Mouse (Mus musculus) heart, adult 2 months (tissue): ENCODE measurements around the gene Acsl1. TPM values are rescaled to one million over a fixed set of nuclear protein-coding genes. Genes with fewer than 3 reads are reported as not detected.

ENCODE experiments used
- DNase-seq, 2 experiments: peaks; one replicate each; pipeline ENCODE4 v3.0.0; 2021
- H3K27ac ChIP-seq: fragments of 200-600 bp; 2 replicates; pipeline ENCODE4 v1.8.1; 2022
- H3K27me3 ChIP-seq: fragments of 200-500 bp; 2 replicates; pipeline ENCODE4 v1.6.1; 2012; ENCODE audit warnings: mild to moderate bottlenecking, low read length, inconsistent platforms, mixed read lengths; ENCODE audit not compliant: control insufficient read depth, insufficient read depth
- H3K36me3 ChIP-seq: fragments of 200-500 bp; 2 replicates; pipeline ENCODE4 v1.6.1; 2012; ENCODE audit warnings: low read length, inconsistent platforms; ENCODE audit not compliant: control insufficient read depth, insufficient read depth
- H3K4me1 ChIP-seq: fragments of 200-500 bp; 2 replicates; pipeline ENCODE4 v1.6.1; 2011; ENCODE audit warnings: low read length; ENCODE audit not compliant: control insufficient read depth, insufficient read depth
- H3K4me3 ChIP-seq: fragments of 200-600 bp; 2 replicates; pipeline ENCODE4 v1.8.1; 2022
- H3K79me2 ChIP-seq: fragments of 200-500 bp; replicated peaks from 2 replicates; pipeline ENCODE4 v1.6.1; 2012; ENCODE audit warnings: mild to moderate bottlenecking, inconsistent platforms, low read length, moderate library complexity, mixed read lengths; ENCODE audit not compliant: control insufficient read depth, insufficient read depth
- H3K9ac ChIP-seq: fragments of 200-500 bp; 2 replicates; pipeline ENCODE4 v1.6.1; 2012; ENCODE audit warnings: low read depth, mild to moderate bottlenecking, control low read depth, inconsistent platforms, low read length, mixed read lengths
- CTCF ChIP-seq: fragments of 200-600 bp; IDR thresholded peaks from 2 replicates; pipeline ENCODE4 v1.8.1; 2022; ENCODE audit warnings: antibody characterized with exemption, mild to moderate bottlenecking, moderate library complexity
- EP300 ChIP-seq: fragments of 200-500 bp; IDR thresholded peaks from 2 replicates; pipeline ENCODE4 v1.6.1; 2011; ENCODE audit warnings: low read depth, low read length, control low read depth; ENCODE audit not compliant: insufficient read depth
- POLR2A ChIP-seq: fragments of 200-500 bp; IDR thresholded peaks from 2 replicates; pipeline ENCODE4 v1.6.1; 2011; ENCODE audit warnings: mild to moderate bottlenecking, low read depth, low read length, control low read depth; ENCODE audit not compliant: insufficient read depth
- WGBS: fragments of 180-500 bp; shearing (Covaris S2); methylation state at CpG from one replicate; pipeline ENCODE4 v1.1.7; 2018; 5-methylcytosine and 5-hydroxymethylcytosine counted together
- intact Hi-C: fragments of 180-260 bp; cut with DNase I; formaldehyde crosslinking; loops from one replicate; pipeline ENCODE4 v1.15.1; 2025
- polyA plus RNA-seq: library from polyadenylated mRNA; depleted of rRNA; stranded (reverse); fragments of >200 nt; gene quantifications from 2 replicates; pipeline ENCODE4 v1.2.3, GENCODE M21; 2012
- total RNA-seq, 2 experiments: library from RNA; stranded (reverse); gene quantifications; 2 replicates each; pipeline ENCODE4 v1.2.3; 2021

The Acsl1 gene
- total and polyA plus RNA-seq, 3 experiments = 330 to 911 (median 774) TPM

GRCm38 (mm10) chr8:46550058-46550457 is 79.2 kb downstream of the Acsl1 start:
- no peak for TF ChIP-seq POLR2A
- TF ChIP-seq CTCF = no peak
- no peak for TF ChIP-seq EP300
- no peak overlapping the region for H3K27ac ChIP-seq
- H3K4me1 ChIP-seq = peaks cover 1% of the 10 kb centered on the region; the same call in 1 of the 2 replicates
- H3K4me3 ChIP-seq = no peak overlapping the region
- H3K36me3 ChIP-seq = no peaks in the 10 kb centered on the region
- WGBS = 77% methylated on average over 8 of the region's 8 CpGs
- no peak overlapping the region for H3K9ac ChIP-seq
- no peak for DNase-seq
- no peaks in the 10 kb centered on the region for H3K27me3 ChIP-seq
- H3K79me2 ChIP-seq = no peaks in the 10 kb centered on the region
- intact Hi-C loops = loop anchor here (2.0 to 10.0 kb wide), 2 partner anchors 69 to 395 kb away; no protein-coding TSS in a partner anchor

- no peak for TF ChIP-seq CTCF
- no peak for TF ChIP-seq EP300
- TF ChIP-seq POLR2A = no peak
- Histone ChIP-seq H3K9ac (no peak overlapping the region), H3K4me1 (peaks cover 1% of the 10 kb centered on the region; the same call in 1 of the 2 replicates), H3K4me3 (peak overlapping the region; percentile 56), H3K36me3 (no peaks in the 10 kb centered on the region), H3K27ac (peak overlapping the region; percentile 88), H3K27me3 (no peaks in the 10 kb centered on the region), H3K79me2 (no peaks in the 10 kb centered on the region)
- intact Hi-C loops = loop anchor here (2.0 to 10.0 kb wide), 2 partner anchors 68 to 394 kb away; no protein-coding TSS in a partner anchor
- no peak for DNase-seq
- 27% methylated on average over 4 of the region's 4 CpGs for WGBS
These were observed 80.2 kb downstream of the Acsl1 start for GRCm38 (mm10) chr8:46551029-46551428.

- intact Hi-C loops = loop anchor here (2.0 to 10.0 kb wide), 2 partner anchors 67 to 393 kb away; no protein-coding TSS in a partner anchor
- H3K4me1 ChIP-seq = peaks cover 1% of the 10 kb centered on the region; the same call in 1 of the 2 replicates
- H3K4me3 ChIP-seq = peak within 1 kb of the TSS; percentile 57
- no peaks in the 10 kb centered on the region for H3K36me3 ChIP-seq
- peak within 1 kb of the TSS; percentile 88 for H3K27ac ChIP-seq
- DNase-seq = peak; percentile 99 to 100
- H3K9ac ChIP-seq = peak within 1 kb of the TSS; percentile 39
- H3K79me2 ChIP-seq = no peaks in the 10 kb centered on the region
- WGBS = under 1% methylated on average over 50 of the region's 50 CpGs
- peak; percentile 92 for TF ChIP-seq POLR2A
- no peak for TF ChIP-seq CTCF
- peak; percentile 88; the same call in 1 of the 2 replicates for TF ChIP-seq EP300
- no peaks in the 10 kb centered on the region for H3K27me3 ChIP-seq
These were observed 81.0 kb downstream of the Acsl1 start, which contains the start of gene Cenpu for GRCm38 (mm10) chr8:46551615-46552440. TSS of gene Cenpu (plus strand) at chr8:46552028.

GRCm38 (mm10) chr8:46552441-46552765 is 81.6 kb downstream of the Acsl1 start:
- H3K9ac ChIP-seq = no peak overlapping the region
- H3K27ac ChIP-seq = no peak overlapping the region
- intact Hi-C loops = loop anchor here (10.0 kb wide), 1 partner anchor 392 kb away; no protein-coding TSS in a partner anchor
- H3K27me3 ChIP-seq = no peaks in the 10 kb centered on the region
- DNase-seq = no peak
- no peaks in the 10 kb centered on the region for H3K36me3 ChIP-seq
- whole genome bisulfite sequencing = 2% methylated on average over 10 of the region's 10 CpGs
- no peak for TF ChIP-seq POLR2A
- no peak for TF ChIP-seq EP300
- TF ChIP-seq CTCF = no peak
- H3K79me2 ChIP-seq = no peaks in the 10 kb centered on the region
- peaks cover 1% of the 10 kb centered on the region; the same call in 1 of the 2 replicates for H3K4me1 ChIP-seq
- peak overlapping the region; percentile 57 for H3K4me3 ChIP-seq

DNA sequence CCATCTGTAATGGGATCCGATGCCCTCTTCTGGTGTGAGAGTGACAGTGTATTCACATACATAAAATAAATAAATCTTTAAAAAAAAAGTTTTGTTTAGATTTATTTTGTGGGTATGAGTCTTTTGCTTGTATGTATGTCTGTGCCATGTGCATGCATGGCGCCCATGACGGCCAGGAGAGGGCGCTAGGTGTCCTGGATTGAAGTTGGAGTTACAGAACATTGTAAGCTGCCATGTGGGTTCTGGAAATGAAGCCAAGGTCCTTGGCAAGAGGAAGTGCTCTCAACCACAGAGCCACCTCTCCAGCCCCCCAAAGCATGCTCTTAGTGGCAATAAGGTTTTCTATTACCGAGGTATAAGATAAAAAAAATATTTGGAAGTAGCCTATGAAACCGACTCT is 88.6 kb downstream of the Acsl1 start:
- Histone ChIP-seq H3K27me3 (no peaks in the 10 kb centered on the region), H3K4me3 (no peak overlapping the region), H3K79me2 (no peaks in the 10 kb centered on the region), H3K9ac (no peak overlapping the region), H3K27ac (no peak overlapping the region), H3K36me3 (no peaks in the 10 kb centered on the region), H3K4me1 (no peaks in the 10 kb centered on the region)
- intact Hi-C loops = loop anchor here (10.0 kb wide), 1 partner anchor 385 kb away; no protein-coding TSS in a partner anchor
- TF ChIP-seq EP300 (no peak), CTCF (peak; percentile 54), POLR2A (no peak)
- WGBS = 79% methylated on average over 6 of the region's 6 CpGs
- DNase-seq = no peak

DNA sequence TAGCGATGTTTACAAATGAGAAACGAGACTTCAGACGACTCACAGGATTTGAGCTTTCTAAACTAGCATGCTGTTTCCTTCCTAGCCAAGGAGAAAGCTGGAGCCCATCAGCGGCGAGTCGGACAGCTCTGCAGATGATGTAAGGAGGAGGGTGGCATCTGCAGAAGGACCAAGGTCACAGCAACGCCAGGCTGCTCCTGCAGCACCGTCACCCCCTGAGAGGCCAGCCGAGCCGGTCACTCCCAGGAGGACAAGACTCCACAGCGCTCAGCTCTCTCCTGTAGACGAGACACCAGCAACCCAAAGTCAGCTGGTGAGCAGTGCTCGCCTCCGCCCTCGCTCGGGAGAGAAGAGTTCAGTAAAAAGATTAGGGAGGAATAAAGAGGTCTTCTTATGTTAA is 91.5 kb downstream of the Acsl1 start:
- Histone ChIP-seq H3K36me3 (no peaks in the 10 kb centered on the region), H3K79me2 (no peaks in the 10 kb centered on the region), H3K27ac (no peak overlapping the region), H3K27me3 (no peaks in the 10 kb centered on the region), H3K4me1 (no peaks in the 10 kb centered on the region), H3K9ac (no peak overlapping the region), H3K4me3 (no peak overlapping the region)
- intact Hi-C loops = no loop called here
- TF ChIP-seq CTCF (no peak), EP300 (no peak), POLR2A (no peak)
- 91% methylated on average over 16 of the region's 16 CpGs for WGBS
- no peak for DNase-seq
